Mouse (Mus musculus) ES-CJ7 (cell line): ENCODE data around the gene Ror1.

ENCODE experiments used
- DNase-seq: peaks from one replicate; pipeline ENCODE4 v3.0.0; 2011; ENCODE audit warnings: low read depth, low spot score

Ror1 gene

GRCm38 (mm10) chr4:100211331-100211730 lies 115.7 kb downstream of the Ror1 start:
- DNase-seq = no peak

GRCm38 (mm10) chr4:100214324-100215215 lies 119.0 kb downstream of the Ror1 start:
- peak; percentile 65 for DNase-seq

DNA sequence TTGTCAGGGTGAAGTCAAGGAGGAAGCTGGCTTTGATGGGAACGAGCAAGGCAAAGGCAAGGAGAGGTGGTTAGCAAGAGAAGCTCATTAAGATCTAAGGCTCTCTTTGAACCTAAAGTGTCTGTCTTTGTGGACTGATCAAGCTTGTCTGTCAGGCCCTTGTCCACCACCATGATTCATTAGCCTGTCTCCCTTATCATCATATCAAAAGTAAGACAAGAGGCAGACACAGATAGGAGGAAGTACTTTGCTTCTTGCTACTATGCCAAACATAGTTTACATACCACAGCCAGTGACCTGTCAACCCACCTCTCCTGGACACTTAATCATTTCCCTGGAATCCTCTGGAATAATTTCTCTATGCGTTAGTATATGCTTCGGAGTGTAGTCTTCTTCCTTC lies 121.0 kb downstream of the Ror1 start:
- DNase-seq = no peak

GRCm38 (mm10) chr4:100219026-100219425 lies 123.4 kb downstream of the Ror1 start:
- no peak for DNase-seq

- DNase-seq = no peak
Measured at GRCm38 (mm10) chr4:100219599-100219998, 124.0 kb downstream of the Ror1 start.

- DNase-seq = no peak
Measured at GRCm38 (mm10) chr4:100221978-100222737, 126.6 kb downstream of the Ror1 start.

- DNase-seq = no peak
Measured at GRCm38 (mm10) chr4:100223532-100223931, 127.9 kb downstream of the Ror1 start.

DNA sequence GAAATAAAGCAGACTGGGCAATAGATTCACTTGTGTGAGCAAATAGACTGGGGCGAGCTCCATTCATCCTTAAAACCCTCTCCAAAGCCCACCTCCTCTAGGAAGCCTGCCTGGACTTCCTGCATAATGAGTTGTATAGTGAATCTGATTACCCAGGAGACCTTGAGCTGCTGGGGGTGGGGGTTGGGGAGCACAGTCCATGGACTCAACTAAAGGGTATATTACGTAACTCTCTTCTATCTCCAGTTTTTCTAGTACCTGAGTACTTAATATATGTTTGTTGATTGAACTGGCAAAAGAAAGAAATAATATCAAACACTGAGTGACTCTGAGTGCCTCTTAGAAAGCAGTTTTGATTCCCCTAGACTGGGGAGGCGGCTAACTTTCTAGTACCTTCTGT lies 128.4 kb downstream of the Ror1 start:
- DNase-seq = no peak

GRCm38 (mm10) chr4:100226619-100227018 lies 131.0 kb downstream of the Ror1 start:
- no peak for DNase-seq

- DNase-seq = no peak
Measured at GRCm38 (mm10) chr4:100228106-100228505, 132.5 kb downstream of the Ror1 start.

GRCm38 (mm10) chr4:100230245-100230644 lies 134.7 kb downstream of the Ror1 start:
- DNase-seq = no peak

- DNase-seq = no peak
Measured at GRCm38 (mm10) chr4:100230963-100231362, 135.4 kb downstream of the Ror1 start.

- no peak for DNase-seq
Measured at GRCm38 (mm10) chr4:100231906-100232305, 136.3 kb downstream of the Ror1 start.

DNA sequence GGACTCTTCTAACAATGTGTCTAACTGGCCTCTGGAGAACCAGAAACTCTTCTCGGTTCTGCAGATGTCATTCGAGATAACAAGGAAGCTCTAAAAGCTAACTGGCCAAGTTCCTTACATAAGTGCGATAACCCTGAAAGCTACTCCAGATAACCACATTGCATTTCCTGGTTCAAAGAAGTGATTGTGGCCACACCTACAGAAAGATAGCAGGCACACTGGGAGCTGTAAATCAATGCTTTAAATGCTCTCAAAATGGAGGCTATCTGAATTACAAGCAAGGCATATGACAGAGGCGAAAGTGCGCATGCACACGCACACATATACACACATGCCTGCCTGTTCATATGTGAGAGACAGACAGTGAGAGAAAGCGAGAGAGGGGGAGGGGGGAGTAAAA lies 136.9 kb downstream of the Ror1 start:
- DNase-seq = no peak

DNA sequence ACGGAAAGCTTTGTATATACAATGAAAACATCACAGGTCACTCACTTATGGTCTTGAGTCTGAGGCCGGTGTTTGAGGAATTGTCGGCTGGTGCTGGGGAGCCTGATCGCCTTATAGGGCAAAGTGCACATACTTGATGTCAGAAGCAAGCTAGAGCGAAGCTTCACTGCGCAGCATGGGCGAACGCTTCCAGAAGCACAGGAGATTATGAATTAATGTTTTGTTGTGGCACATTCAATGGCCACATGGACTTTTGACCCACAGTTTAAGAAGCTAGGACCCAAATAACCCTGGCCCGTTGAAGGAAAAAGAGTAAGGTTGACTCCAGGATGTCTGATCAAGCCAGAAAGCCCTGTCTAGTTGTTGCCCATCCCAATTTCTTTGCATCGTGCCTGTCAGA lies 138.2 kb downstream of the Ror1 start:
- DNase-seq = no peak

GRCm38 (mm10) chr4:100236339-100236738 lies 140.7 kb downstream of the Ror1 start:
- DNase-seq = no peak

GRCm38 (mm10) chr4:100242061-100242756 lies 146.6 kb downstream of the Ror1 start:
- no peak for DNase-seq

DNA sequence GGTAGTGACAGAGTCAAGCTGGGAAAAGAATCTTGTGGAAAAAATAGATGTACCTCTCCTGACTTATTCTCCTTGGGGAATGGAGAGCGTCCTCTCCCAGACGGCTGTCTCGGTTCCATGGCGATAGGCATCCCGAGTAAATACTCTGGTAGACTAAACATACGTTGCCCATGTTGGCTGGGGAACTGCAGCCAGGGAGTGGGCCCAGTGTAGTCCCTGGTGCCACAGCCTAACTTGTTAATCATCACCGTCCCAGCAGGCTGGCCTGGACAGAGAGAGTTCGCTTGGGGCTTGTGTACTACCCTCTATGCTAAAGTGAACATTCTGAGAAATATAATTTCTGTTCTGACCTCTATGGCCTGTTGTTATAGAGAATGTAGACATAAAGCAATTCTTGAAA lies 148.7 kb downstream of the Ror1 start:
- no peak for DNase-seq

DNA sequence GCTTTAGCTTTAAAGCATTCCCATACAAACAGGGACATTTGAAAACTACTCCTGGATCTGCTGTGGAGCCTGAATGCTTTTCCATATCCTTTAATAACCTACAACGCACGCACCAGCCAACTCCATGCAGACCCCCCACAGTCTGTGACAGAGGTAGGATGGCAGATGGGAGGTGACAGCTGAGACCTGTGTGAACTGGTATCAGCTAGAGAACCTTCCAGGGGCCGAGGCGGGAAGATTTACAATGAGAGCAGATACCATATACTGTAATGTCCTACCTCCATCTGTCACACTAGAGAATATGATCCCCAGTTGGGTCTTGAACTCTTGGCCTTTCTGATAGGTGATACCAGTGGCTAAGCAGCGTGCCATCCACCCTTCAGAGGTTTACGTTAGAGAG lies 149.1 kb downstream of the Ror1 start:
- DNase-seq = no peak

DNA sequence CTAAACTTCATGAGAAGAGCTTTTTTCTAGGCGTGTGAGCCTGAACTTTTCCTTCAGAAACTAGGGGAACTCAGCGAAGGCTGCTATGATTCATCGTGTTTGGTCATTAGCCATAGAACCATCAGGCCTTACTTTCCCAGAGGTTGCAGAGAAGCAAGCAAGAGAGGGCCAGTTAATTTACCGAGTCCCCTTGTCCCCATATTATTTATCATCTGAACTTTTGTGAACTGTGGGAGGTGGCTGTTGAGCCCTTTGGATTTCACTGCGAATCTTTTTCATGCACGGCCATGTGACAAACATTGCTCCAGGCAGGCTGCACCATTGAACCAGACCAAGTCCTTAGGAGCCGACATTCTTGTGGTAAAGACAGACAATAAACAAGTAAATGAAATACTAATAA lies 152.2 kb downstream of the Ror1 start:
- DNase-seq = no peak

GRCm38 (mm10) chr4:100248273-100248672 lies 152.7 kb downstream of the Ror1 start:
- DNase-seq = no peak

DNA sequence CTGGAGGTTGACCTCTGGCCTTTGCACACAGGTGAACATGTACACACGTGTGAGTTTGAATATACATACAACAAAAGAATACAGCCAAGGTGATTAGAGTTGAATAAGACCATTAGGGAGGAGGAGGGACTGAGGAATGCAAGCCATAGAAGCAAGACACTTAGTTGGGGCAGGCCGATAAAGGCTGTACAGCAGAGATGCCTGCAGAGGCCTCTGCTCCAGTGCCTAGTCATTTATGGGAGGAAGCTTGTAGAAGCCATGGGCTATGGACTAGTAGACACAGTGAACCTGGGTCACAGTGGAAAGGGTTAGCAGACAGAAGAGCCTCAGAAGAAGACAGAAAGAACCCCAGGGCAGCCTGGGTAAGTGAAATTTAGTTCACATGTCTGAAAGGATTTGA lies 155.7 kb downstream of the Ror1 start:
- DNase-seq = no peak
